Mouse (Mus musculus): Measurements from ENCODE around the gene Ttc21b. TPM values are rescaled to one million over a fixed set of nuclear protein-coding genes. Genes with fewer than 3 reads are reported as not detected.

Ttc21b gene
- polyA plus RNA-seq (2016; fragmentation: Nextera tagmentation; extraction: Ambion mirVana) = 8.1 and 8.9 TPM in 2 replicates

DNA sequence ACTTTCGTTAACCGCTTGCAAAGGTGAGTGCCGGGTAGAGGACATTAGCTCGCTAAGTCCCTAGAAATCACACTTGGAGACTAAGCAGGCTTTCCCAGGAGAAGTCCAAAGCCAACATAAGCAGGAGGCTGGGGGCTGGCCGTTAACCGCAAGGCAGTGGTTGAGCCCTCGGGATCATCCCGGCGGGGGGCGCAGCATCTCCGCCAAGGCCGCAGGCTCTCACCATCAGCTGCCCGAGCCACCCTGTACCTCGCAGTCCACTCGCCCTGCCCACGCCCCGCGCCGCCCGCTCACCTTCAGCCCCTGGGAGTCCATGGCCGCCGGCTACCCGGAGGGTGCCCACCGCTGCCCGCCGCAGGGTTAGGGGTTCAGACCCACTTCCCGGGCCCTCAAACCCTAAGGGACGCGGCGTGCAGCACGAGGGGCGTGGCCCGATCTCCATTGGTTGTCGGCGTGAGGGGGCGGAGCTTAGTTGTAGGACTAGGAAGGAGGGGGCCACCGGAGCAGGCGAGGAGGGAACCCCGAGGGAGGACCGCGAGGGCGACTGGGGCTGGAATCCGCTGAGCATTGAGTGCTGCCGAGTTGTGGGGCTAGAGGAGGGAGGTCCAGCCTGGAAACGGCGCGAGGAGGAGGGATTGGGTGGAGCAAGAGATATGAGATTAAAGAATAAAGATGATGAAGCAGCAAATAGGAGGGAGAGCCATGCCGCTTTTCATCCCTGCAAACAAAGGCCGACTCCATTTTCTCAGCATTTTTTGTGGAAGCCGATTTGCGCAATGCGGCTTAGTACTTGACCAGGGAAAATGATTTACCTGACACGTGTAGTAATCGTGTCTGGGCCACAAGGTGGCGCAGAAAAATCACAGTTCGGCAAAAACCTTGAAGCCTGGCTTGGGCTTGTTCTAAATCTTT is at the start of gene Ttc21b:
Ttc21b (minus strand) TSS at position 398 of the 912 bp plus-strand sequence.
- Histone ChIP-seq H3K4me3 (peak within 1 kb of the TSS; percentile 92), H3K36me3 (0 out of 2 replicates have a peak, but pooled peaks cover under 1% of the 10 kb centered on the region), H3K27me3 (ENCODE audit: insufficient read depth, poor library complexity, severe bottlenecking) (no peaks in the 10 kb centered on the region), H3K27ac (peak within 1 kb of the TSS; percentile 90), H3K9me3 (no peaks in the 10 kb centered on the region), H3K4me1 (no peaks in the 10 kb centered on the region; the same call in 1 of the 2 replicates)
- under 1% methylated on average over 56 of the region's 56 CpGs for WGBS
- DNase-seq (ENCODE audit: low spot score) = peak; percentile 96

DNA sequence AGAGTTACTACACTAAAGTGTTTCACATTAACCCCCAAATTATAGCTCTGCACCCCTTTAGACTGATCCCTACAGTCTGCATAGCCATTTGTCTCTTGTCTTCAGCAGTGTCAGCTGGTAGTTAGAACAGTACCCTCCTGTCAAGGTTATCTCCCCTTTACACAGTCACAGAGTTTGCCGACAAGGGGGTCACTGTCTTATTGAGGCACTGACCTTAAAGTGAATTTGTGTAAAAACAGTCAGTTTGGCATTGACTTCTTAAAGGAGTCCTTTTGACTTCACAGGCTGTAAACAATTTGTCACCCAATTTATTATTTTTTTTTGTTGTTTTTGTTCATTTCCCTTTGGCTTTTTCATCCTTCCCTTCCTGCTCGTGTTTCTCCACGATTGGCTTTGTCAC is 16.1 kb upstream of the Ttc21b start:
- 72% methylated on average over 3 of the region's 3 CpGs for WGBS
- DNase-seq (ENCODE audit: low spot score) = no peak
- H3K9me3 ChIP-seq = no peaks in the 10 kb centered on the region

GRCm38 (mm10) chr2:66244013-66244412 is 12.4 kb downstream of the Ttc21b start:
- H3K9me3 ChIP-seq = no peaks in the 10 kb centered on the region
- H3K27me3 ChIP-seq (ENCODE audit: insufficient read depth, poor library complexity, severe bottlenecking) = no peaks in the 10 kb centered on the region
- 88% methylated on average over 1 of the region's 1 CpGs for WGBS
- H3K27ac ChIP-seq = no peak overlapping the region
- peaks cover 16% of the 10 kb centered on the region; the same call in 1 of the 2 replicates for H3K36me3 ChIP-seq
- DNase-seq (ENCODE audit: low spot score) = no peak
- no peak overlapping the region for H3K4me3 ChIP-seq
- no peaks in the 10 kb centered on the region for H3K4me1 ChIP-seq

More for the DNA sequence above, 16.1 kb upstream of the Ttc21b start:
- H3K4me1 ChIP-seq = no peaks in the 10 kb centered on the region
- no peaks in the 10 kb centered on the region for H3K27me3 ChIP-seq (ENCODE audit: insufficient read depth, poor library complexity, severe bottlenecking)
- no peaks in the 10 kb centered on the region for H3K36me3 ChIP-seq
- no peak overlapping the region for H3K27ac ChIP-seq
- no peak overlapping the region for H3K4me3 ChIP-seq

- no peak for DNase-seq (ENCODE audit: low spot score)
- Histone ChIP-seq H3K4me1 (no peaks in the 10 kb centered on the region), H3K27me3 (ENCODE audit: insufficient read depth, poor library complexity, severe bottlenecking) (no peaks in the 10 kb centered on the region), H3K9me3 (no peaks in the 10 kb centered on the region), H3K27ac (no peak overlapping the region), H3K4me3 (no peak overlapping the region), H3K36me3 (peaks cover 11% of the 10 kb centered on the region)
- 86% methylated on average over 1 of the region's 1 CpGs for WGBS
Measured at GRCm38 (mm10) chr2:66240334-66240733, 16.1 kb downstream of the Ttc21b start.

- WGBS = 81% methylated on average over 5 of the region's 5 CpGs
- no peaks in the 10 kb centered on the region for H3K9me3 ChIP-seq
- H3K36me3 ChIP-seq = peaks cover 13% of the 10 kb centered on the region
Measured at GRCm38 (mm10) chr2:66238886-66239285, 17.5 kb downstream of the Ttc21b start.

DNA sequence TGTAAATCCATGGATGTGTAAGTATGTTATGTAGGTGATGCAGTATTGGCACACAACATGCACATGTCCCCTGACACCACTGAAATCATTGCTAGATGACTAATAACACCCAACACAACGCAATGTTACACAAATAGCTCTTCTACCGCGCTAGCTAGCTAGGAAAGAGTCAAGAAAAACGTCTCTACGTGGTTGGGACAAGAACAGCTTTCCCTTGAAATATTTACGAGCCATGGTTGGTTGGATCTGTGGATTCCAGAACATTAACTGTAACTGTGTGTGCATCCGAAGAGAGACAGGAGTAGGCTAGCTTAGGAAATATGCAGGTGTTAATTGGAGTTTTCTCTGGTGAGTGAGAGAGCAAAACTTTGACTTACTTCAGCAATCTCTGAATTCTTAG is 35.5 kb downstream of the Ttc21b start:
- no peaks in the 10 kb centered on the region for H3K4me1 ChIP-seq
- H3K9me3 ChIP-seq = no peaks in the 10 kb centered on the region
- H3K27ac ChIP-seq = no peak overlapping the region
- no peaks in the 10 kb centered on the region for H3K27me3 ChIP-seq (ENCODE audit: insufficient read depth, poor library complexity, severe bottlenecking)
- H3K36me3 ChIP-seq = 0 out of 2 replicates have a peak, but pooled peaks cover 7% of the 10 kb centered on the region
- no peak overlapping the region for H3K4me3 ChIP-seq
- no peak for DNase-seq (ENCODE audit: low spot score)
- WGBS = 88% methylated on average over 7 of the region's 7 CpGs

More at GRCm38 (mm10) chr2:66238886-66239285, 17.5 kb downstream of the Ttc21b start:
- no peak overlapping the region for H3K27ac ChIP-seq
- no peaks in the 10 kb centered on the region for H3K4me1 ChIP-seq
- no peak overlapping the region for H3K4me3 ChIP-seq
- H3K27me3 ChIP-seq (ENCODE audit: insufficient read depth, poor library complexity, severe bottlenecking) = no peaks in the 10 kb centered on the region
- no peak for DNase-seq (ENCODE audit: low spot score)

DNA sequence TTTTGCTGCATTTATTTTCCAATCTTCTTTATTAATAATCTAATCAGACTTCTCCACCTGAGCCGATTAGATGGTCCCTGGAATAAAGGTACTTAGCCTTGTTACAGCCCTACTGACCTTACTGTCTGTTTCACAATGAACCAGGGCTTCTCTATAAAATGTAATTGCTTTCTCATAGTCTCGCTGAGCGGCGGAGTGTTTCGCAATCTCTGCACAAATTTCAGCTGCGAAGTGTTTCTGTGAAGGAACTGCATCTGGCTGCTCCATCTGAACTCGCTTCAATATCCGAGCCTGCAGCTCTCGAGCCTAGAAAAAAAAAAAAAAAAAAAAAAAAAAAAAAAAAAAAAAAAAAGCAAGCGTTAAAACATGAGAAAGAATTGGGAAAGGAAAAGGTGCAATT is 46.5 kb downstream of the Ttc21b start:
- Histone ChIP-seq H3K27ac (no peak overlapping the region), H3K36me3 (peaks cover 29% of the 10 kb centered on the region; the same call in 1 of the 2 replicates), H3K4me1 (no peaks in the 10 kb centered on the region), H3K27me3 (ENCODE audit: insufficient read depth, poor library complexity, severe bottlenecking) (no peaks in the 10 kb centered on the region), H3K9me3 (no peaks in the 10 kb centered on the region), H3K4me3 (no peak overlapping the region)
- 88% methylated on average over 10 of the region's 10 CpGs for WGBS
- no peak for DNase-seq (ENCODE audit: low spot score)

GRCm38 (mm10) chr2:66209353-66209752 is 47.1 kb downstream of the Ttc21b start:
- Histone ChIP-seq H3K4me3 (no peak overlapping the region), H3K9me3 (no peaks in the 10 kb centered on the region), H3K36me3 (peaks cover 29% of the 10 kb centered on the region; the same call in 1 of the 2 replicates), H3K27ac (no peak overlapping the region), H3K27me3 (ENCODE audit: insufficient read depth, poor library complexity, severe bottlenecking) (no peaks in the 10 kb centered on the region), H3K4me1 (no peaks in the 10 kb centered on the region)
- 88% methylated on average over 13 of the region's 13 CpGs for WGBS
- DNase-seq (ENCODE audit: low spot score) = no peak

DNA sequence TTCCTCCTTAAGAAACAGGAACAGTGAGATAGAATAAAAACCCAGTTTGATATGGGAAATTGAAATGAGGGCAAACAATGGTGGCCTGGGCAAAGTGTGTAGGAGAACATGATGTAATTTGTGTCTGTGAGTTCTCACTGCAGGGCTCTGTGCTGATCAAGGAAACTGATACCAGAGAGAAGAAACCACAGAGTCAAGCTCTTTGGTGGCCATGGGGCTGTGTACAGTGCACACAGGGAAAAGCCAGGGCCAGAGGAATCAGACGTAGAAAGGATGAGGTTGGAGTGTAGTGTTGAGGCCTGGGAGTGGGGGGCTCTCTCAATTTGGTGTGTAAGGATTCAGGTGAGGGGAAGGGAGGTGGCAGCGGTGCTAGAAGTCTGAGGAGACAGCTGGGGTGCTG is 49.6 kb downstream of the Ttc21b start:
- H3K4me3 ChIP-seq = no peak overlapping the region
- no peaks in the 10 kb centered on the region for H3K27me3 ChIP-seq (ENCODE audit: insufficient read depth, poor library complexity, severe bottlenecking)
- 78% methylated on average over 2 of the region's 2 CpGs for WGBS
- DNase-seq (ENCODE audit: low spot score) = no peak
- peaks cover 28% of the 10 kb centered on the region; the same call in 1 of the 2 replicates for H3K36me3 ChIP-seq
- H3K9me3 ChIP-seq = no peaks in the 10 kb centered on the region
- no peak overlapping the region for H3K27ac ChIP-seq
- no peaks in the 10 kb centered on the region for H3K4me1 ChIP-seq

DNA sequence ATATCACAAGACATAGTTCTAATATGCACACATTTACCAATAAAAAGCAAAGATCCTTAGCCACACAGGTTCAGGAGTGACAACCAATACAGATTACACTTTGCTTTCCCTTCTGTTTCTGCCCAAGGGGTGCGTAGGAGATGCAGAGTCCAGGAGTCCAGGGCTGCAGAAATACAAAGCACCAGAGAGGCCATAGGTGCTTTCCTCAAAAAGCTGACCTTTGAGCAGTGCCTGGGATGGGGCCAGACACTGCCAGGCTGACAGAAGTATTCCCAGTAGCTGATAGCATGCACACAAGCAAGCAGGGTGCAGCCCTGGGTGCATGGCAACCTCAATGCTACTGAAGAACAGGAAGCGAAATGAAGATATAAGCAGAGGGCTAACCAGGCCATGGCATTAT is 52.2 kb downstream of the Ttc21b start:
- no peaks in the 10 kb centered on the region for H3K4me1 ChIP-seq
- WGBS = 74% methylated on average over 2 of the region's 2 CpGs
- no peaks in the 10 kb centered on the region for H3K9me3 ChIP-seq
- DNase-seq (ENCODE audit: low spot score) = no peak
- no peaks in the 10 kb centered on the region for H3K27me3 ChIP-seq (ENCODE audit: insufficient read depth, poor library complexity, severe bottlenecking)
- peaks cover 34% of the 10 kb centered on the region; the same call in 1 of the 2 replicates for H3K36me3 ChIP-seq
- no peak overlapping the region for H3K4me3 ChIP-seq
- H3K27ac ChIP-seq = no peak overlapping the region

DNA sequence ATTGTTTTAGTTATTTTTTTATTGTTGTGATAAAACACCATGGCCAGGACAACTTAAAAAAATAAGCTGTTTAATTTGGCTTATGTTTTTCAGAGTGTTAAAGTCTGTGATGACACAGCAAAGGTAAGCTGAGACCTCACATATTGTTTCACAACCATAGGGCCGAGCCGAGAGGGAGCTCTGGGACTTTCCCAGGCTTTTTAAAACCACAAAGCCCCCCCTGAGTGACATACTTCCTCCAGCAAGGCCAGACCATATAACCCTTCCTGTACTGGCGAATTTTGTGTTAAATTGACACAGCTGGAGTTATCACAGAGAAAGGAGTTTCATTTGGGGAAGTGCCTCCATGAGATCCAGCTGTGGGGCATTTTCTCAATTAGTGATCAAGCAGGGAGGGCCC is 56.2 kb downstream of the Ttc21b start:
- Histone ChIP-seq H3K27ac (no peak overlapping the region), H3K27me3 (ENCODE audit: insufficient read depth, poor library complexity, severe bottlenecking) (no peaks in the 10 kb centered on the region), H3K4me1 (no peaks in the 10 kb centered on the region), H3K4me3 (no peak overlapping the region), H3K9me3 (no peaks in the 10 kb centered on the region), H3K36me3 (peaks cover 18% of the 10 kb centered on the region; the same call in 1 of the 2 replicates)
- WGBS = 65% methylated on average over 3 of the region's 3 CpGs
- DNase-seq (ENCODE audit: low spot score) = no peak

GRCm38 (mm10) chr2:66191691-66192100 is 64.7 kb downstream of the Ttc21b start:
- H3K9me3 ChIP-seq = no peaks in the 10 kb centered on the region
- H3K4me3 ChIP-seq = no peak overlapping the region
- H3K4me1 ChIP-seq = no peaks in the 10 kb centered on the region
- no peaks in the 10 kb centered on the region for H3K27me3 ChIP-seq (ENCODE audit: insufficient read depth, poor library complexity, severe bottlenecking)
- H3K27ac ChIP-seq = no peak overlapping the region
- no peaks in the 10 kb centered on the region for H3K36me3 ChIP-seq
- 89% methylated on average over 13 of the region's 13 CpGs for WGBS
- DNase-seq (ENCODE audit: low spot score) = no peak

DNA sequence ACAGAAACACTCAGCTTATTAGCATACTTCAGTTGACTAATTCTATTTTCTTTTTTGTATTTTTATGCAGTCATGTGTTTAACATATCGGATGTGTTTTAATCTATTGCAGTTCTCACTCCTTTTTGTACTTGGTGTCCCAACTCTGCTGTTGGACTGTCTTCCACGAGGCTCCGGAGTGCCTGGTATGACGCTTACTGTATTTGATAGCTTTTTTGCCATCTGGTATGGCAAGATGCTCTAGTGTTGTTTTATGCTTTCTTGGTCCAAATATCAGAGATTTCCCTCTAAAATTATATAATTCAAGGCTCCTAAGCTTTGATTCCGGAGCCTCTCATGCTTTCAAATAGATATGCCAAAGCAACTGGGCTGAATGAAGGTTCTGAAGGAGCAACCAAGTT is 66.3 kb downstream of the Ttc21b start:
- Histone ChIP-seq H3K27me3 (ENCODE audit: insufficient read depth, poor library complexity, severe bottlenecking) (no peaks in the 10 kb centered on the region), H3K36me3 (no peaks in the 10 kb centered on the region), H3K27ac (no peak overlapping the region), H3K4me3 (no peak overlapping the region), H3K9me3 (no peaks in the 10 kb centered on the region), H3K4me1 (no peaks in the 10 kb centered on the region)
- DNase-seq (ENCODE audit: low spot score) = no peak
- 92% methylated on average over 5 of the region's 5 CpGs for WGBS

All from heart, embryonic 10.5 days (tissue).